Mouse (Mus musculus) stomach, embryonic 16.5 days (tissue): Measurements from ENCODE around the gene Tanc2. TPM values are rescaled to one million over a fixed set of nuclear protein-coding genes. Genes with fewer than 3 reads are reported as not detected.

Source experiments
- ATAC-seq: fragments of 200-750 bp; cut with Nextera tagmentation; 2 replicates; pipeline ENCODE4 v1.8.0; 2017; ENCODE audit warnings: moderate number of reproducible peaks, moderate TSS enrichment; ENCODE audit not compliant: insufficient read depth, low FRiP score
- H3K27ac ChIP-seq: fragments of 300-500 bp; sonication (generic); 2 replicates; pipeline ENCODE4 v1.5.1; 2014; ENCODE audit warnings: low read length
- H3K27me3 ChIP-seq: fragments of 300-500 bp; sonication (generic); 2 replicates; pipeline ENCODE4 v1.6.1; 2014; ENCODE audit warnings: low read length, control low read depth, mixed read lengths; ENCODE audit not compliant: control insufficient read depth, insufficient read depth
- H3K36me3 ChIP-seq: fragments of 300-500 bp; sonication (generic); 2 replicates; pipeline ENCODE4 v1.6.1; 2014; ENCODE audit warnings: low read length; ENCODE audit not compliant: control insufficient read depth, insufficient read depth
- H3K4me1 ChIP-seq: fragments of 300-500 bp; sonication (generic); 2 replicates; pipeline ENCODE4 v1.6.1; 2014; ENCODE audit warnings: low read length, control low read depth, mixed read lengths; ENCODE audit not compliant: control insufficient read depth, insufficient read depth
- H3K4me2 ChIP-seq: fragments of 300-500 bp; sonication (generic); 2 replicates; pipeline ENCODE4 v1.6.1; 2014; ENCODE audit warnings: low read depth, low read length, mixed read lengths
- H3K4me3 ChIP-seq: fragments of 300-500 bp; sonication (generic); replicated peaks from 2 replicates; pipeline ENCODE4 v1.5.1; 2014; ENCODE audit warnings: mild to moderate bottlenecking, low read length
- H3K9ac ChIP-seq: fragments of 300-500 bp; sonication (generic); 2 replicates; pipeline ENCODE4 v1.6.1; 2014; ENCODE audit warnings: low read length
- H3K9me3 ChIP-seq: fragments of 300-500 bp; sonication (generic); replicated peaks from 2 replicates; pipeline ENCODE4 v1.6.1; 2016; ENCODE audit warnings: low read length, control low read depth; ENCODE audit not compliant: control insufficient read depth
- WGBS: fragments of 180-500 bp; shearing (Covaris S2); extraction: QIAGEN DNeasy Blood & Tissue Kit; methylation state at CpG from one replicate; pipeline ENCODE4 v1.1.7; 2014; 5-methylcytosine and 5-hydroxymethylcytosine counted together
- polyA plus RNA-seq: library from polyadenylated mRNA; unstranded; fragments of >200 nt; fragmentation: Nextera tagmentation; extraction: Ambion mirVana; gene quantifications from 2 replicates; pipeline ENCODE4 v1.2.1, GENCODE M21; 2015

Gene Tanc2
- 5.9 and 6.7 TPM in 2 replicates for polyA plus RNA-seq

- Histone ChIP-seq H3K27ac (peak within 1 kb of the TSS; percentile 85), H3K4me1 (no peaks in the 10 kb centered on the region), H3K27me3 (no peaks in the 10 kb centered on the region), H3K4me3 (peak within 1 kb of the TSS; percentile 94), H3K9me3 (no peaks in the 10 kb centered on the region), H3K9ac (peak within 1 kb of the TSS; percentile 96), H3K4me2 (peak within 1 kb of the TSS; percentile 88), H3K36me3 (no peaks in the 10 kb centered on the region)
- ATAC-seq, result peak; percentile 87
- under 1% methylated on average over 72 of the region's 87 CpGs for WGBS
Observed at GRCm38 (mm10) chr11:105589877-105590641, at the start of gene Tanc2. Gene Tanc2, plus strand, starts transcription at chr11:105589986.

GRCm38 (mm10) chr11:105540781-105541180, 49.0 kb upstream of the Tanc2 start:
- Histone ChIP-seq H3K9me3 (no peaks in the 10 kb centered on the region), H3K36me3 (no peaks in the 10 kb centered on the region), H3K4me3 (no peak overlapping the region), H3K27ac (no peak overlapping the region), H3K4me2 (no peak overlapping the region), H3K27me3 (no peaks in the 10 kb centered on the region), H3K4me1 (no peaks in the 10 kb centered on the region), H3K9ac (no peak overlapping the region)
- no peak for ATAC-seq
- WGBS, result 88% methylated on average over 8 of the region's 8 CpGs

- Histone ChIP-seq H3K4me1 (no peaks in the 10 kb centered on the region), H3K27me3 (no peaks in the 10 kb centered on the region), H3K36me3 (no peaks in the 10 kb centered on the region), H3K9me3 (no peaks in the 10 kb centered on the region), H3K9ac (no peak overlapping the region), H3K4me2 (no peak overlapping the region), H3K4me3 (no peak overlapping the region), H3K27ac (no peak overlapping the region)
- no peak for ATAC-seq
- 74% methylated on average over 4 of the region's 4 CpGs for WGBS
Observed at GRCm38 (mm10) chr11:105541366-105541765, 48.4 kb upstream of the Tanc2 start.

DNA sequence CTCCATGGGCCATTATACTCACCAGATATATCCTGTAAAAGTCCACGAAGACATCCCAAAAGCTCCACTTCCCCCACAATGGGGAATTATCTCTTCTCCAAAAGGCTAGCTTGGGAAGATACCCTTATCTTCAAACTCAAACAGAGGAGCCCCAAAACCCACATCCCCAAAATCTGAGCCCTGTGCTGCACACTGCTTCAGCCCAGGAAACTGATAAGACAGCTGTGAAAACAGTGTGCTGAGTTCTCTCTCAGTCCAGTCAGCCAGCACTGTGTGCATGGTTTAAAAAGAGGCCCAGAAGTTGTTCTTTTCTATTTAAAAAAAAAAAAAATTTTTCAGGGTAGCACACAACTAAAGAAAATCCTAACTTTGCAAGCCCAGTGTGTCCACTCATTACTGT, 47.7 kb upstream of the Tanc2 start:
- 48% methylated on average over 1 of the region's 1 CpGs for WGBS
- no peak overlapping the region for H3K4me2 ChIP-seq
- ATAC-seq, result no peak
- no peaks in the 10 kb centered on the region for H3K4me1 ChIP-seq
- H3K9ac ChIP-seq, result no peak overlapping the region
- no peaks in the 10 kb centered on the region for H3K36me3 ChIP-seq
- no peak overlapping the region for H3K4me3 ChIP-seq
- H3K27me3 ChIP-seq, result no peaks in the 10 kb centered on the region
- H3K9me3 ChIP-seq, result no peaks in the 10 kb centered on the region
- no peak overlapping the region for H3K27ac ChIP-seq

- Histone ChIP-seq H3K4me3 (no peak overlapping the region), H3K27me3 (no peaks in the 10 kb centered on the region), H3K4me1 (peaks cover 5% of the 10 kb centered on the region; the same call in 1 of the 2 replicates), H3K27ac (no peak overlapping the region), H3K4me2 (no peak overlapping the region), H3K9me3 (no peaks in the 10 kb centered on the region), H3K9ac (no peak overlapping the region), H3K36me3 (no peaks in the 10 kb centered on the region)
- no peak for ATAC-seq
- 54% methylated on average over 8 of the region's 8 CpGs for WGBS
Observed at GRCm38 (mm10) chr11:105545801-105546200, 44.0 kb upstream of the Tanc2 start.

GRCm38 (mm10) chr11:105546393-105546792, 43.4 kb upstream of the Tanc2 start:
- ATAC-seq, result no peak
- WGBS, result 72% methylated on average over 6 of the region's 6 CpGs
- no peak overlapping the region for H3K4me3 ChIP-seq

DNA sequence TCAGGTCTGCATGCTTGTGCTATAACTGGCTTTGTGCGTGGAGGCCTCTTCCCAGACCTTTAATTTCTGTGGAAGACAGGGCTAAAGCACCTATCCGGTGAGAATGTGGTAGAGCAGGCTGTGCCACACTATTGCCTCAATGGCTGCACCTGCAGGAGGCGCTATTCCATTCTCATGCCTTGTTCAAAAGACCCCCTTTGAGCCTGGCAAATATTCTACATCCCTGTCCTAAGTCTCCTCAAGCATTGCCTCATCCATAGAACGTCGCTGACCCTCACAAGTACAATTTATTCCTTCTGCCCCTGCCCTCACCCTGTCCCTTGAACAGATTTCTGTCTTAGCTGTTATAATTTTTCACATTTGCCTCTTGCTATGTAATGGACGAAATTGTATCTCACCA, 41.4 kb upstream of the Tanc2 start:
- Histone ChIP-seq H3K4me1 (peaks cover 5% of the 10 kb centered on the region; the same call in 1 of the 2 replicates), H3K9ac (no peak overlapping the region), H3K9me3 (no peaks in the 10 kb centered on the region), H3K27ac (no peak overlapping the region), H3K4me2 (no peak overlapping the region), H3K36me3 (no peaks in the 10 kb centered on the region), H3K27me3 (no peaks in the 10 kb centered on the region), H3K4me3 (no peak overlapping the region)
- WGBS, result 81% methylated on average over 6 of the region's 6 CpGs
- no peak for ATAC-seq

More at GRCm38 (mm10) chr11:105546393-105546792, 43.4 kb upstream of the Tanc2 start:
- Histone ChIP-seq H3K4me2 (no peak overlapping the region), H3K9me3 (no peaks in the 10 kb centered on the region), H3K9ac (no peak overlapping the region), H3K27me3 (no peaks in the 10 kb centered on the region), H3K36me3 (no peaks in the 10 kb centered on the region), H3K4me1 (peaks cover 5% of the 10 kb centered on the region; the same call in 1 of the 2 replicates), H3K27ac (no peak overlapping the region)

DNA sequence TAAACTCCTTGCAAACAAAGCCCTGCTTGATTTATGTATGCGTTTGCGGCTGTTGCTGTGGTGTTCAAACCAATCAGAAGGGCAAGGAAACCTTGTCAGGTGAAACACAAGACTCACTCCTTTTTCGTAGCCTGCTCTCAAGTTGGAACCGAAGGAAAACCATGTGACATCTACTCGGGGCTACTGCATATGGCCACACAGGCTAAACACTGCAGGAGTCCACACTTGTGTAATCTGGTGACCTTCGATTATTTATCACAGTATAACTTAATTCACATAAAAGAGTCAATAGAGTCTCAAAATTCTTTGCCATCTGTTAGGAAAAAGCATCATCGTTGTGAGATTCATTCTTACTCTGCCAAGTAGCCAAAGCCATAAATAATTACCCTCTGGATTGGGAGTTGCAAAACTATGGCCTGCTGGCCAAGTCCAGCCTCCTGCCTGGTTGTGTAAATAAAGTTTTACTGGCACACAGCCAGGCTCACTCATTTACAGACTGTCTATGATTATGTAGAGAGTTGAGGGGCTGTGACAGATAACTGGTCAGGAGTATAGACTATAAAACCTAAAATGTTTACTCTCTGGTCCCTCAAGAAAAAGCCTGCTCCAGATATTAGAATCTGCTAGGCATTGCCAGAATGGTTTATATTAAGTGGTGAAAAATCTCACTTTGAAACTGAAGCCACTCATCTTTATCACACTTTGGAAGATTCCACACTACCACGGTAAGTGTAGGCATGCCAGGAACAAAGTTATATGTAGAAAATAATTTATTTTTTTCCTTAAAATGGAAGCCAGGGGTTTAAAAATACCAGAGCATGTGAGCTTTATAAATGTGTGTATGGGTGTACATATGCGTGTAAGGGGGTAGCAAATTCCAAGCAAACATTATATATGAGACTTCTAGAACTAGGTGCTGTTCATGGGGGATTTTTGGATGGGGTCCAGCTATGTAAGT, 40.3 kb upstream of the Tanc2 start:
- Histone ChIP-seq H3K27ac (no peak overlapping the region), H3K9me3 (no peaks in the 10 kb centered on the region), H3K4me3 (no peak overlapping the region), H3K4me2 (no peak overlapping the region), H3K9ac (no peak overlapping the region), H3K27me3 (no peaks in the 10 kb centered on the region), H3K36me3 (no peaks in the 10 kb centered on the region), H3K4me1 (peaks cover 5% of the 10 kb centered on the region; the same call in 1 of the 2 replicates)
- ATAC-seq, result peak; percentile 76; the same call in 1 of the 2 replicates
- 50% methylated on average over 9 of the region's 9 CpGs for WGBS

DNA sequence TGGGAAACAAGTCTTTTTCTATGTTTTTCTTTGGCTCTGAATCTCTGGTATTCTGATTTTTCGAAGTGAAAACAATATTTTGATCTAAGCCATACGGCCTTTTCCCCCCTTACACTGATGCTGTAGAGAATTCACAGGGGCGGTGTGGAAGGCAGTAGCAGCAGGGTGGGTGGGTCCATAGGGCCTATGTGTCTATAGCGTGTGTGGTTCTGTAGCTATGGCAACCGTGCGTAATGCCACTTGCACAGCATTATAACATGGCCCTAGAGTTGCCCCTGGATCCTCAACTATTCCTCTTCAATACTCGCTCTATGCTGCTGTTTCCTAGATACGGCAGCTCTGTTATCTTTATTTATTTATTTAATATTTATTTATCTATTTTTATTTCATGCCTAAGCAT, 32.5 kb upstream of the Tanc2 start:
- no peaks in the 10 kb centered on the region for H3K36me3 ChIP-seq
- no peaks in the 10 kb centered on the region for H3K27me3 ChIP-seq
- WGBS, result 65% methylated on average over 8 of the region's 8 CpGs
- no peak overlapping the region for H3K4me3 ChIP-seq
- no peak for ATAC-seq
- H3K4me1 ChIP-seq, result 0 out of 2 replicates have a peak, but pooled peaks cover 2% of the 10 kb centered on the region
- no peak overlapping the region for H3K27ac ChIP-seq
- no peak overlapping the region for H3K4me2 ChIP-seq
- no peaks in the 10 kb centered on the region; the same call in 1 of the 2 replicates for H3K9me3 ChIP-seq
- no peak overlapping the region for H3K9ac ChIP-seq
